Mouse (Mus musculus): ENCODE measurements around the gene Vat1.
"Not testable (repeated sequence)": the region's sequence is repeated elsewhere in the genome, so short reads cannot be mapped to it uniquely, and the experiment has no call there.

Gene Vat1

DNA sequence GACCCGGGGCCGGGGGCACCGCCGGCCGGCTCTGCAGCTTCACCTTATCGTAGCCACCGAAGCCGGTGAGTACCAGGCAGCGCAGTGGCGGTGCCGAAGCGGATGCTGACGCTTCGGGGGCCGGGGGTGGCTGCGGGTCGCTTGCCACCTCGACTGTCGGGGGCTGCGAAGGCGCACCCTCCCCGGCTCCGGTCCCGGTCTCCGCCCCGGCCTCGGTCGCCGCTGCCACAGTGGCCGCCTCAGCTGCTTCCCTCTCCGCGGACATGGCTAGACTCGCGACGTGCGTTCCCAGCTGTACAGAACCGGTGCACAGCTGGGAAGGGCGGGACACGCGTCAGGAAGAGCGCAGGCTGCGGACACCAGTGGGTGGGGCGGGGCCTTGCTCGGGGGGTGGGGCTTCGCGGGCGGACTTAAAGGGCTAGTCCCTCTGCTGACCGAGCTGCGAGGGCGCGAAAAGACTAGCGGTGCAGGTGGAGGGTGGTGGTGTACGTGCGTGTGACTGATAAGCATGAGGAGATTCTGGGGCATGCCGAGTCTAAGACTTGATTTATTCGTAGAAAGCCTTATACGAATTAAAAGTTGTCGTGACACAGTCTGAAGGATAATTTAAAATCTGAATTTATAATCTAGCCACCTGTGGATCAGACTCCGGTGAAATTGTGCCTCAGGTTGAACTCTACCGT, at the start of gene Vat1:
Gene Vat1 (minus strand): TSS at position 362 of the 683 bp plus-strand sequence.
- DNase-seq (ENCODE audit: low spot score in 2 of 2): peak; percentile 61 to 71

DNA sequence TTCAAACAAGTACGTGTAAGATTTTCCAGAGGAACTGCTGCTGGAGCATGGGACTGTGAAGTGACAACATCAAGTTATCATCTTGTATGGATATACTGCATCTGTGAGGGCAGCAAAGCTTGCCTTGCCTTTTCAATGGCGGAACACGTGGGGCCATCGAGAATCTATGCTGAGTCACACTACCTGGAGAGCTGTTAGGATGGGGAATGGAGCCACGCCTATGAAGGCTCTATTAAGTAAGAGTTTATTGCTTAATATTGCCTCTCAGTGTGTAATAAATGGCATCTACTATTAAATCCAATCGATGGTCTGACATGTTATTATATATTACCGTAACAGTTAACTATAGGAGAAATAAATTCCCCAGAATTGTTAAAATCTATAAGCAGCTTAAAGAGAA, 41.1 kb upstream of the Vat1 start:
- DNase-seq (ENCODE audit: low spot score in 2 of 2): no peak

DNA sequence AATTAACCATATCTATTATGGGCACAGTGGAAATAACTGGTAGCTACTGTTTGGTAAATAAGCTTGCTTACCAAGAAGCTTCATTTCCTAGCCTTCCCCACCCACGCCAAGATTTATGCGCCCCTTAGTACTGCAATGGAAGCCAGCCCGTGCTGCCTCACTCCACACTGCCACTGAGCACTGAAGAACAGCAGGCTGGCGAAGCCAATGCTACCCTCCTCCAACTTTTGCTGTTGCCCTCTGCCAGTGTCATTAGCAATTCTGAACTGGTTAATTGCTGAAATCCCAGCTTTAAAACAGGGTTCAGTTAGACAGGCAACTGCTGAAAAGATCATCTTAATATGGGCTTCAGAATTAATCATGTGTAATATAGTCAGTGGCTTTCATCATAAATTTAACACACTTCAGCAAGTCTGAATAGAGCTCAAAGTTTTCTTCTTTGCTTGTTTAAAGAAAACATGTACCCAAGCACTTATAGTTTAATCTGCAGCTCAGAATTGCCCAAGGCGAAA, 40.3 kb upstream of the Vat1 start:
- DNase-seq (ENCODE audit: low spot score in 2 of 2): no peak

DNA sequence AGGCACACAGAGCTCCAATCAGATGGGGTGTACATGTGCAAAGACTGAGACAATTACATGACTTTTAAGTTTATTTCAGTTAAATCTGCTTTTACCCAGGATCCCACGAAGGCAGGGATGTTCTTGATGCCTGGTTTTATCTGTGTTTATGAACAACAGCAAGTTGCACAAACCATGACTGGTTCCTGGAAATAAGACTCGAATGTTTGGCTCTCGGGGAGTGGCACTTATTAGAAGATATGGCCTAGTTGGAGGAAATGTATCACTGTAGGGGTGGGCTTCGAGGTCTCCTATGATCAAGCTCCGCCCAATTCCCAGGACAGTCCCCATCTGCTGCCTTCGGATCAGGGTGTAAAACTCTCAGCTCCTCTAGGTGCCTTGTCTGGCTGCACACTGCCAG, 20.1 kb upstream of the Vat1 start:
- no peak for DNase-seq (ENCODE audit: low spot score in 2 of 2)

DNA sequence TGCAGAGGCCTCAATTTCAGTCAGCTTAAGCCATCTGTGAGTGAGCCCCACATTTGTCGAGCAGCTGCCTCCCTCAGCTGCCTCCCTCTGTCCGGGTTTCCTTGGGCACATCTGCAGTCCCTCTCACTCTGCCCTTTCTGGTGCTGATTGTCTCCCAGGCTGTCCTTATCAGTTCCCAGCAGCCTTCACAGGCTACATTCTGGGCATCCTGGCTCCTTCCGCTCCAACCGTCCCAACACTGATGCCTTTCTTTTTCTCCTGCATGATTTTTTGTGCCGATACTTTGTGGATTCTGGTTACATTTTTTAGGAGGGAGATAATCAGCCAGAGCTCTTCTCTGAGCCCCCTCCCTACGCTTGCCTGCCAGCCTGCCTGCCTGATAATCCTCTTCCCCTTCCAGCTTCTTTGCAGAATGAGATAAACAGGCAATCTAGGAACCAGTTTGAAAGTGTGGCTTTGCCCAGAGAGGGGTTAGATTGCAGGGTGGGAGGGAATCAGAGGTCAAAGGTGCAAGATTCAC, 19.5 kb upstream of the Vat1 start:
- peak in 1 of 2 experiments; percentile 64 for DNase-seq (ENCODE audit: low spot score in 2 of 2)

DNA sequence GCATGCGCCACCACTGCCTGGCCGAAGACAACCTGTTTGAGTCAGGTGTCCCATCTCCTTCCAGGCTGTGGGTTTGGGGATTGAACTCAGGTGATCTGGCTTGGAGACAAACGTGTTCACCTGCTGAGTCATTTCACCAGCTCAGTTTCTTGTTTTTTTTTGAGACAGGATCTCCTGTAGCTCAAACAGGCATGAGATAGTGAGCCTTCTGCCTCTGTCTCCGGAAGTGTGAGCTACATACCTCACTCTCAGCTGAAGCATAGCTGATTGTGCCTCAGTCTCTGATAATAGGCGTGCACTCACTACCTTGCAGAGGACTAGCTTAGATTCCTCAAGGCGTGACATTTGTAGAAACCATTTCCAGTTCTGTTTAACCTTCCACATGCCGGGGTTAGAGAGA, 18.8 kb upstream of the Vat1 start:
- DNase-seq (ENCODE audit: low spot score in 2 of 2): peak in 1 of 2 experiments; percentile 29

DNA sequence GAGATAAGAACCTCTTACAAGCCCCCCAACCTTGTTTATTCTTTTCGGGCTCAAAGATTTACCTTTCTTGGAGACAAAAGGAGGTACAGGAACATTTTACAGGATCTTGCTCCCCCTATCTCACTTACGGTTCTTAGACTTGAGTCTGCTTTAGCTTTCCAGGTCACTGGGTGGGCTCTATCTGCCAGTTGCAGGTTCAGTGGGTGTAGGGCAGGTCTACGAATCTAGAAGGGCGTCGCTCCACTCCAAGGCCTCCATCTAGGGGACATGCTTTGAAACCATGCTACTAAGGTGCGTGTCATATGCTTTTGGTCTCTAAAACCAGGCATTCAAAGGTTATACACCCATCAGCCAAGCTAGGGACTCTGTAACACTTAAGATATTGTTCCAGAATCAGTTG, 18.2 kb upstream of the Vat1 start:
- peak in 1 of 2 experiments; percentile 66 for DNase-seq (ENCODE audit: low spot score in 2 of 2)

DNA sequence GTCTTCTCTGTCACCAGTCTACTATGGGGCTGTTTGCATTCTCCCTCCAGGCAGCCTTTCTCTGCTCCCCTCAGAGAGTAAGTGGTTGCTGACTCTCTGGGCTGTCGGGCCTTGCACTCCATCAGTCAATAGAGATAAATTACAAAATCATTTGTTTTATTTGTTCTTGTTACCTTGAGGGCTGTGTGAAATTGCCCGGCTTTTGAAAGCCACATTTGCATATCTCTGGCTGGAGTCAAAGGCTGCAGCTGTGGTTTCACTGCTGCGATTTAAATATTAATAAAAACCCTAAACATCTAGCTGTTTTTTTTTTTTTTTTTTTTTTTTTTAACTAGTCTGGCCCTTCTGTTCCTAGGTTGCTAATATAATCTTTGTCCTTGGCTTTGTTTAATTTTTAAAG, 17.8 kb upstream of the Vat1 start:
- no peak for DNase-seq (ENCODE audit: low spot score in 2 of 2)

DNA sequence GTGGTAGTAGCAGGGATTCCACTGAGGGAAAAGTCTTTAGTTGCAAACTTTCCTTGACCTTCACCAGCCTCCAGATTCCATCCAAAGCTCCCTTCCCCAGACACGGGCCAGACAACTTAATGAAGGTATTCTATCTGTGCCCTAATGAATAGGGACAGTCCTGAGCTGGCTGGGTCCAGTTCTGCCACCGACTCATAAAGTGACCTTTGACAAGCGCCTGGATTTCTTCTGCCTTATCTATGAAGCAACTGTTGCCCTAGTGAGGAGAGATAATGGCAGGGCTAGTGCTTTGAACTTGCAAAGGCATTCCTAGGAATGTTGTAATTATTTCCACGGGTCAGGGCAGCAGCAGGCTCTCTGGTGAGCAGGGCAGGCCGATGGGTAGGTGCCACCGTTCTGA, 14.9 kb upstream of the Vat1 start:
- no peak for DNase-seq (ENCODE audit: low spot score in 2 of 2)

DNA sequence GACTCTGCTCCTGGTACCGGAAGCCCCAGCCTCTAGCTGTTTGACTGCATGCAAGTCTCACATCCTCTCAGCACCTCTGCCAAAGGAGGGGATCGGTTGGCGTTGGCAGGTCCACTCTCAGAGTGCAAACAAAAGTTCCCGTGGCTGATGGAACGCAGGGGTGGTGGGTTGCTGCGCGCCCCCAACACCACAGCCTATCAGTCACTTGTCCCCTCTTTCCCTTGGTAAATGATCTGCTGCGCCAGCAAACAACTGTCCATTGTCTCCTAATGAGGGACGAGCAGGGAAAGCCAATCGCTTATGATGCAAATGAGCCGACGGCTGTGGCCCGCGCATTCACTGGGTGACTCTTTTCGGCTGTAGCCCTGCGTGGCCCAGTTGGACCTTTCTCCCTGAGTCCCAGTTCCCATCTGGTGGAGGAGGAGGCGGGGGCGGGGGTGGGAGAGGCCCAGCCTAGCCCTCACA, 13.2 kb upstream of the Vat1 start:
- no peak for DNase-seq (ENCODE audit: low spot score in 2 of 2)

DNA sequence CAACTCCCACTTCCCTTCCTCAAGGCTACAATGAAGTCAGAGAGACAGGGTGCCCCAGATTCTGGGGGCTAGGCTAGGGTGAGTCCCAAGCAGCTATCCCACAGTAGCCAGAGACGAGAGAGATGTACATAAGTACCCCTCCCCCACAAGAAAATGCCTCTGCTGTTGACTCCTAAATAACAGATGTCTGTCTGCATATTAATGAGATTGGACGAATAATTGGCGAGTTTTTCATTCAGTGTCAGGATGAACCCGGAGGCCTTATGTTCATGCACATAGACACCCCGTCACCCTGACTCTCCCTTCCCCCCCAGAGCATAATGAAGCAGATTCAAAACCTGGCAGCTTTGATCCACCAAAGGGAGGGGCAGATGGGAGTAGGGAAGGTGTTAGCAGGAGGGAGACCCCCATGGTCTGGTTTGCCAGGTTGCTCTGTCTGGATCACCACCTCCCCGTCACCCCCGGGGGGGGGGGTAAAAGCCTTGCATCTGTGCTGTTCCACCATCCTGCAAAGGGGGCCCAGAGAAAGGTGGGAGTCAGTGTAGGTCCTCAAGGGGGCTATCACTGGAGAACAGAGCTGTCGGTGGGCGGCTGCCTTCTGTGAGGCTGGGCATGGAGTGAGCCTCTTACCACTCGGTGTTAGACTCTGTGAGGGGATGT, 11.7 kb upstream of the Vat1 start:
- no peak for DNase-seq (ENCODE audit: low spot score in 2 of 2)

DNA sequence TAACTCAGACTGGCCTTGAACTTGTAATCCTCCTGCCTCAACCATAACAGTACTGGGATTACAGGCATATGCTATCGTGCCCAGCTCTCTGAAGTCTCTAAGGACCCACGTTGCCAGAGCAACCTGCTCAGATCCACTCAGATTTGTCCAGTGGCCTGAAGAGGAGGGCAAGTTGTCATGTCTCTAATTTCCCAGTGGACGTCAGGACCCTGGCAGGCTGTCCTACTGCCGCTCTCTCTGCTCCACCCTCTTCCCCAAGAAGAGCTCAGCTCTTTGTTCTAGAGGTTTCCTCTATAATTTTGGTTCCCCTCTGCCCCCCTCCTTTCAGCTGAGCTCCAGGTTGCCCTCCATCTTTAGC, 11.1 kb upstream of the Vat1 start:
- DNase-seq (ENCODE audit: low spot score in 2 of 2): no peak

DNA sequence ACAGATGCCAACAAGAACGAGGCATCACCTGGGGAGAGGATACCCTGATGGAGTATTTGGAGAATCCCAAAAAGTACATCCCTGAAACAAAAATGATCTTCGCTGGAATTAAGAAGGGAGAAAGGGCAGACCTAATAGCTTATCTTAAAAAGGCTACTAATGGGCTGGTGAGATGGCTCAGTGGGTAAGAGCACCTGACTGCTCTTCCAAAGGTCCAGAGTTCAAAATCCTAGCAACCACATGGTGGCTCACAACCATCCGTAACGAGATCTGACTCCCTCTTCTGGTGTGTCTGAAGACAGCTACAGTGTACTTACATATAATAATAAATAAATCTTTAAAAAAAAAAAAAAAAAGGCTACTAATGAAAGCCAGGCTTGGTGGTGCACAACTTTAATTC, 10.3 kb upstream of the Vat1 start:
- DNase-seq (ENCODE audit: low spot score in 2 of 2): not testable (repeated sequence)

DNA sequence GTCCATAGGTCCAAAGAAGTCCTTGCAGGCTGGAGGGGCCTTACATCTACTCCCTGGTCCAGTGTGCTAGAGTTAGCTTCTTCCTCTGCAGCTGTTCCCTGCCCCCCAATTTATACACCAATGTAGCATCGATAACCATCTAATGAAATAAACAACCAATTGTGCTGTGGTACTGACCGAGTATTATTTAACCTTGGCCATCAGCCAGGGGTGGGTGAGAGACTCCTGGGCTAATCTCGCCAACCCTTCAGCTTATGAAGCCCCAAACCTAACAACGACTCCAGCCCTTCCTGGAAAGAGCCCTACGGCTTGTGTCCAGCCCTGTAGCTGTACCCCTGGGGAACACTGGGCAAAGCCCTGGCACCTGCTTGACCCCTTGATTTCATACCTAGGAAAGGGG, 8.3 kb upstream of the Vat1 start:
- no peak for DNase-seq (ENCODE audit: low spot score in 2 of 2)

DNA sequence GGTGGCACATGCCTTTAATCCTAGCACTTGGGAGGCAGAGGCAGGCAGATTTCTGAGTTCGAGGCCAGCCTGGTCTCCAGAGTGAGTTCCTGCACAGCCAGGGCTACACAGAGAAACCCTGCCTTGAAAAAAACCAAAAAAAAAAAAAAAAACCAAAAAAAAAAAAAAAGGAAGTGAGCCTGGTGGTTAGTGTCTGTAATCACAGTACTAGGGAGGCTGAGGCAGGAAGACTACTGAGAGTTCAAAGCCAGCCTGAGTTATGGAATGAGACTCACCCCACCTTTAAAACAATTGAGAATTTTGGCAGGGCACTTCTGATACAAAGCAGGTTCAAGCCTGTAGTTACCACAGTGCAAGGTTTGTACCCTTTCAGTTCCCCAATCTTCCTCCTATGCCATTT, 7.7 kb upstream of the Vat1 start:
- not testable (repeated sequence) for DNase-seq (ENCODE audit: low spot score in 2 of 2)

DNA sequence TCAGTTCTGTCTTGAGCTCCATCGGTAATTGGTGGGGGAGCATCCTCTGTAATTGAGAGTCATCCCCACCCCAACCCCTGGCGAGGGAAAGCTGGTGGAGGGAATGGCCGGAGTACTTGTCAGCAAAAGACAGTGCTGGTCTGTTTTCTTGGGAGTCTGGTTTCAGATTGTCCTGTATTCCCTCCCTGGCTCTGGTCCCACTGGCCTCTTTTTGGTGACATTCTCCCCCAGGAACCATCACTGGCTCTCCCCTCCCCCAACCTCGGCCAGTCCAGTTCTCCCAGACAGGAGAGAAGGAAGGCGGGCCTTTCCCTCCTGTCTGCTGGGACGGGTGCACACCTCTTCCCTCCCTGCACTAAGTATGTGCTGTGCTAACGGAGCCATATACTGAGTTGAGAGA, 6.3 kb upstream of the Vat1 start:
- no peak for DNase-seq (ENCODE audit: low spot score in 2 of 2)

DNA sequence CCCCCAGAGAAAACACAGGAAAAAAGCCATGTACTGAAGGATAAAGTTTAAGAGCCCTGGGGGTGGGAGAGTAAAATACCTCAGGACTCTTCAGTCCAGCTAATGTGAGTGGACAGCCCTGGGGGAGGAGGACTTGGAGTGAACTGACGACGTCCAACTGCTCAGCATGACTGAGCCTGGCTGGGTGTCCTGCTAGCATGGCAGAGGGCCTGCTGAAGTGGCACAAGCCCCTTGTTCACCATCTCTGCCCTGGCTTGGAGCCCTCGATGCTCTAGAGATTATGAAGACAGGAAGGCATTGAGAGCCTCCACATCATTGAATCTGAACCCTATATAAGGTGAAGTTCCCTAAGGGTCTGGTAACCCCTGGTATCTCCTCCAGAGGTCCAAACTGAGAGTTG, 5.9 kb upstream of the Vat1 start:
- DNase-seq (ENCODE audit: low spot score in 2 of 2): no peak

DNA sequence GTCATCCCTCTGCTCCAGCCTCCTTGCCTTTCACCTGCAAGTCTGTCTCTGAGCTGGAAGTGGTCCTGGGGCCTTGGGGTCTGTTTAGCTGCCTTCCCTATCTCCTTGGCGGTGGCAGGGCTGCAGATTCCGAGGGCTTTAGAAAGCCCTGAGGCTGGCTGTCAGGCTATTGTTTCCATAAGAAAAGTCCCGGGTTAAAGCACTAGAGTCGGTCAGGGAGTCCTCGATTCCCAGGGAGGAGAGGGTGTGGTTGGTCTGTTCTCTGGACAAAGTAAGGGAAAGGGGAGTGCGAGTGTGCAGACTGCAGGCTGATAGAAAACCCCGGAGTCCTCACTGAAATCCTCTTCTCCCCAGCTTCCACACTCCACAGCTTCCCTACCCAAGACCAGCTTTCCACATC, 4.2 kb upstream of the Vat1 start:
- no peak for DNase-seq (ENCODE audit: low spot score in 2 of 2)

DNA sequence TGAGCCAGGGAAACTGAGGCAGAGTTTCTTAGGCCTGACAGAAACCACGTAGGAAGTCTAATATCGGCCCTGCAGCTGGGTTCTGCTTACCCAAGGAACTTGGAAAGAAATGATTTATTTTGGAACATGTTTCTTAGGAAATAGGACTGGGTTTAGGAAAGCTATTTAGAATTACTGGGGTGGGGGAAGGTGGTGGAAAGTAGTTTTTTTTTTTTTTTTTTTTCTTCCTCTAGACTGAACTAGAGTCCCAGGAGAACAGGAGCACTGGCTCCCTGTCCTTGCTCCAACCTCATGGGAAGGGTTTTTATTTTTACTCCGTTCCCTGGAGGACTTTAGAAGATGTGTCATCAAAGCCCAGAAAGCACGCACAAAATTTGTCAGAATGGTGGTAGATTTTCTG, 3.1 kb upstream of the Vat1 start:
- DNase-seq (ENCODE audit: low spot score in 2 of 2): no peak

DNA sequence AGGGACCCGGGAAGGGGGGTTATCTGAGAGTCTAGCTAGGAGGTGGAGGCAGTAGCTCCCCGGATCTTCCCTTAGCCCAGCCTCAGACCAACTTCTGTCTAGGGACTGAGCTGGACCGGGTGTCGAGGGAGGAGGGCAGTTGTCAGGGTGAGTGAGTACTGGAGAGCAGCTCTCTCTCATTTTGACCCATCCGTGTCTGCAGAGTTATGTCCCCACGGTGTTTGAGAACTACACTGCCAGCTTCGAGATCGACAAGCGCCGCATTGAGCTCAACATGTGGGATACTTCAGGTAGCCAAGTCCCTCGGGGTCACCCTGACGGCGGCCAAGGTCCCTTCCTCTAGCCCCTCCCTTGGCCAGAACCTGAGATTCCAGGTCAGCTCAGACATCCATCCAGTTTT, 2.7 kb upstream of the Vat1 start:
- no peak for DNase-seq (ENCODE audit: low spot score in 2 of 2)

DNA sequence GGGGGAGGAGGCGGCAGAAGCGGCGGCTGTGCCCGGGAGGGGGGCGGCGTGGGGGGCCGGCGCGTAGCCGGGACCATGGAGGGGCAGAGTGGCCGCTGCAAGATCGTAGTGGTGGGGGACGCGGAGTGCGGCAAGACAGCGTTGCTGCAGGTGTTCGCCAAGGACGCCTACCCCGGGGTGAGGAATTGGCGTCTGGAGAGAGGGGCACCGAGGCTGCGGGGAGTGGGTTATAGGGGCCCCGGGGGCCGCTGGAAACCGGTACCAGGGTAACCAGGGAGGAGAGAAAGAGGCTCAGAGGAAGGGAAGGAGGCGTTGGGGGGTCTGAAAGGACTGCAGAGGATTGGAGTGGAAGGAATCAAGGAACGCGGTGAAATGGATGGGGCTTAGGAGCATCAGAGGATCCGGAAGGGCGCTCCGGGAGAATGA, 2.2 kb upstream of the Vat1 start:
- DNase-seq (ENCODE audit: low spot score in 2 of 2): no peak

DNA sequence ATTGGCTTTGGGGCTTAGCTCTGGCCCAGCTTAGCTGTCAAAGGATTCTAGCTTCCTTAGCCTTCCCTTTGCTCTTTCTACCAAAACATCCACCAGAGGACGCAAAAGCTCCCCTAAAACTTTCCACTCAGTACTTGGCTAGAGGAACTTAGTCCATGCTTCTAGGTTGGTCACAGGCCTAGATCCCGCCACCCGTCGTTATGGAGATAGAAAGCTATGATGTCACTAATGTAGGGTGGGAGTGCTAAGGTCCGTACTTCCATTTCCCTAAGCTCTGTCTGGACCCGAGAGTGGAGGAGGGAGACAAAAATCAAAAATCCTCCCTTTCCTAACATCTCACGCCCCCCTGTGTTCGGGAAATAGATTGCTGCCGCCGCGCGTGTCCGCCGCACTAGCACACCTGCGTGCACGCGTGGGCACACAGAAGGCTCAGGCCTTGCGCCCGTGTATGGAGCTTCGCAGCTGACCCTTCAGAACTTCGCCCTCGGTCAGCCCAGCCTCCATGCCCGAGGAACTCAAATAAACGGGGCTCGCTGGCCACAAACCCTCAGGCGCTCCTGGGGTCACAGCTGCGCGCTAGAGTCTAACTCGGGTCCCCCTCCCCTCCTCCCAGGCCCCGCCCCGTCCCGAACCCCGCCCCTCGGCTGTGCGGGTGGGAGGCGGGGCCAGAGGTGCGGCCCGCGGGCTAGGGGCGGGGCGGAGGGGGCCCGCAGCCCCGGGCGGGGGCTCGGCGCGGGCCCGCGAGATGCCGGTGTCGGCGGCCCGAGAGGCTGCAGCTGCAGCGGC, 1.6 kb upstream of the Vat1 start:
- peak; percentile 40 to 65 for DNase-seq (ENCODE audit: low spot score in 2 of 2)

All from spleen, postnatal 10 days (tissue).